Mouse (Mus musculus) heart, postnatal 0 days (tissue): ENCODE measurements at regions not wholly inside any gene's neighbourhood (a gene's known extent, or its start where the extent isn't known, plus 50 kb on each side); places are given as distances from the start of the nearest gene placed in this dataset.

Experiments
- ATAC-seq: fragments of 200-750 bp; cut with Nextera tagmentation; 2 replicates; pipeline ENCODE4 v1.8.0; 2017; ENCODE audit warnings: low read depth, moderate number of reproducible peaks, moderate library complexity; ENCODE audit not compliant: insufficient read depth
- DNase-seq: peaks from one replicate; pipeline ENCODE4 v3.0.0-alpha.2; 2016; ENCODE audit warnings: low spot score
- H3K27ac ChIP-seq: fragments of 300-500 bp; sonication (generic); 2 replicates; pipeline ENCODE4 v1.5.1; 2014; ENCODE audit warnings: low read depth, mild to moderate bottlenecking
- H3K27me3 ChIP-seq: fragments of 300-500 bp; sonication (generic); 2 replicates; pipeline ENCODE4 v1.6.1; 2014; ENCODE audit warnings: low read length, mixed read lengths; ENCODE audit not compliant: control insufficient read depth, insufficient read depth
- H3K36me3 ChIP-seq: fragments of 300-500 bp; sonication (generic); replicated peaks from 2 replicates; pipeline ENCODE4 v1.6.1; 2014; ENCODE audit warnings: low read length, mixed read lengths; ENCODE audit not compliant: control insufficient read depth, insufficient read depth
- H3K4me1 ChIP-seq: fragments of 300-500 bp; sonication (generic); 2 replicates; pipeline ENCODE4 v1.6.1; 2014; ENCODE audit warnings: antibody characterized with exemption; ENCODE audit not compliant: control insufficient read depth, insufficient read depth
- H3K4me2 ChIP-seq: fragments of 300-500 bp; sonication (generic); 2 replicates; pipeline ENCODE4 v1.6.1; 2014; ENCODE audit warnings: low read depth, mild to moderate bottlenecking, low read length, moderate library complexity
- H3K4me3 ChIP-seq: fragments of 300-500 bp; sonication (generic); 2 replicates; pipeline ENCODE4 v1.5.1; 2014; ENCODE audit warnings: low read depth, low read length
- H3K9ac ChIP-seq: fragments of 300-500 bp; sonication (generic); replicated peaks from 2 replicates; pipeline ENCODE4 v1.6.1; 2014; ENCODE audit warnings: low read depth, low read length, mixed read lengths
- H3K9me3 ChIP-seq: fragments of 300-500 bp; sonication (generic); replicated peaks from 2 replicates; pipeline ENCODE4 v1.6.1; 2016; ENCODE audit warnings: low read length; ENCODE audit not compliant: control insufficient read depth
- CTCF ChIP-seq: IDR thresholded peaks from 2 replicates; pipeline ENCODE4 v1.5.1; 2016; ENCODE audit warnings: antibody characterized with exemption, control low read depth, low read depth
- EP300 ChIP-seq: IDR thresholded peaks from 2 replicates; pipeline ENCODE4 v1.6.1; 2016; ENCODE audit warnings: antibody characterized with exemption, low read depth
- WGBS: fragments of 180-500 bp; shearing (Covaris S2); extraction: QIAGEN DNeasy Blood & Tissue Kit; methylation state at CpG from one replicate; pipeline ENCODE4 v1.1.7; 2014; 5-methylcytosine and 5-hydroxymethylcytosine counted together

- ATAC-seq (no peak), DNase-seq (no peak)
- Histone ChIP-seq H3K9me3 (no peaks in the 10 kb centered on the region), H3K4me1 (no peaks in the 10 kb centered on the region), H3K4me2 (no peak overlapping the region), H3K27ac (no peak overlapping the region), H3K27me3 (no peaks in the 10 kb centered on the region), H3K9ac (no peak overlapping the region), H3K36me3 (no peaks in the 10 kb centered on the region), H3K4me3 (no peak overlapping the region)
- 67% methylated on average over 4 of the region's 4 CpGs for WGBS
- TF ChIP-seq CTCF (no peak), EP300 (no peak)
Observed at GRCm38 (mm10) chr10:37298689-37299421, 160.1 kb upstream of the Marcks start.

- no peak for DNase-seq
Observed at GRCm38 (mm10) chr10:37294231-37294630, 155.5 kb upstream of the Marcks start.

DNA sequence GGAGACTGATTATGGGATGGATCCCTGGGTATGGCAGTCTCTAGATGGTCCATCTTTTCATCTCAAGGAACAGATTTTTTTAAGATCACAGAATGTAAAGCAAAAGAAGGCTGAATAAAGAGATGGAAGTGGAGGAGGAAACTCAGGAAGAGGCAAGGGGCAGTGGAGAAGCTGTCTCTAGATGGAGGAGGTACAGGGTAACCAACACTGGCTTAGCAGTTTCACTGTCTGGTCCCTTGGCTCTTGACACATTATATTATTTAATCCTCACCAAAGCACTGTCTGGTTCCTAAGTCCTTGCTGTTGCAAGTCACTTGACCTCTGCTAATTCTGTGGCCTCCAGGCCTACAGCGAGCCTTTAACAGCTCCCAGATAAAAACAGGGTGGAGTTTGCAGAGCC is 154.6 kb upstream of the Marcks start:
- Histone ChIP-seq H3K9ac (no peak overlapping the region), H3K4me3 (no peak overlapping the region), H3K4me2 (no peak overlapping the region), H3K4me1 (no peaks in the 10 kb centered on the region), H3K9me3 (0 out of 2 replicates have a peak, but pooled peaks cover 3% of the 10 kb centered on the region), H3K27me3 (no peaks in the 10 kb centered on the region), H3K27ac (no peak overlapping the region), H3K36me3 (no peaks in the 10 kb centered on the region)
- ATAC-seq (no peak), DNase-seq (no peak)
- WGBS = 15% methylated on average over 1 of the region's 1 CpGs
- no peak for TF ChIP-seq CTCF
- TF ChIP-seq EP300 = no peak

More at GRCm38 (mm10) chr10:37294231-37294630, 155.5 kb upstream of the Marcks start:
- H3K9ac ChIP-seq = no peak overlapping the region
- no peaks in the 10 kb centered on the region for H3K27me3 ChIP-seq
- no peaks in the 10 kb centered on the region for H3K4me1 ChIP-seq
- no peak overlapping the region for H3K4me3 ChIP-seq
- ATAC-seq = no peak
- H3K36me3 ChIP-seq = no peaks in the 10 kb centered on the region
- no peak overlapping the region for H3K4me2 ChIP-seq
- TF ChIP-seq CTCF (no peak), EP300 (no peak)
- H3K9me3 ChIP-seq = 0 out of 2 replicates have a peak, but pooled peaks cover 3% of the 10 kb centered on the region
- no peak overlapping the region for H3K27ac ChIP-seq

- 72% methylated on average over 2 of the region's 2 CpGs for WGBS
- H3K36me3 ChIP-seq = no peaks in the 10 kb centered on the region
- no peaks in the 10 kb centered on the region for H3K4me1 ChIP-seq
- H3K9ac ChIP-seq = no peak overlapping the region
- no peak overlapping the region for H3K4me3 ChIP-seq
- TF ChIP-seq CTCF (no peak), EP300 (no peak)
- ATAC-seq (no peak), DNase-seq (no peak)
- no peaks in the 10 kb centered on the region for H3K27me3 ChIP-seq
- H3K4me2 ChIP-seq = no peak overlapping the region
- no peak overlapping the region for H3K27ac ChIP-seq
- 0 out of 2 replicates have a peak, but pooled peaks cover 3% of the 10 kb centered on the region for H3K9me3 ChIP-seq
Observed at GRCm38 (mm10) chr10:37291639-37292495, 153.1 kb upstream of the Marcks start.

DNA sequence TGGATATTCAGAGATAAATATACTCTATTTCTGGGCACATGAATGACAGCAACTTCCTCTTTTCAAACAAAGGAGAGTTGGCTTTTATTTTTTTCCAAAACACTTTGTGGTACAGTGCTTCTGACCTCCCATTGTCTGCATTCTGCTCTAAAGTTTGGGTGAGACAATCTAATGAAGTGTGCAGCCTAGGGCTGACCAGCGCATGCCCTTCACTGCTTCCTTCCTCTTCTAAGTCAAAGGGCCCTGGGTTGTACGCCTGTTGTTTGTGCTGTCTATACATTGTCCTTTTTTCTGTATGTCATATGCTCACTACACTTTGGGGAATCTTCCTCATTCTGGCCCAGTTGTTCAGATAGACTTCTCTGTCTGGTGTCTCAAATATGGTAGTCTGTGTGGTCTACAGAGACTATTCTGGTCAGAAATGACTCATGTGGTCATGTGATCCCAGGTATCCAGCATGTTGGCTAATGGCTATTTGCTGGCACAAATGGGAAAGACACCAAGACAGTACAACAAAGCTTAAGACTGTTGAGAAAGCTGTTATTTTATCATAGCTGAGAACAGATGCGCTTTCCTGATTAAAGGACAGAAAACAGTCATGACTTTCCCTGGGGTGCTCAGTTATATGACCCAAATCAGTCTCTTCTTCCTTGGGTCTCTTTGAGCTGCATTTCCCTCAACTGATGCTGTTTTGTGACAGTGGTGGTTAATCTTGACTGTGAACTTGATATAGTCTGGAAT is 151.4 kb upstream of the Marcks start:
- no peak overlapping the region for H3K27ac ChIP-seq
- no peak; the same call in 1 of the 2 replicates for ATAC-seq

More for the DNA sequence above, 151.4 kb upstream of the Marcks start:
- Histone ChIP-seq H3K4me3 (no peak overlapping the region), H3K4me2 (no peak overlapping the region), H3K27me3 (no peaks in the 10 kb centered on the region), H3K36me3 (no peaks in the 10 kb centered on the region), H3K9ac (no peak overlapping the region), H3K4me1 (no peaks in the 10 kb centered on the region), H3K9me3 (0 out of 2 replicates have a peak, but pooled peaks cover 3% of the 10 kb centered on the region)
- 78% methylated on average over 3 of the region's 3 CpGs for WGBS
- DNase-seq = no peak
- no peak for TF ChIP-seq CTCF
- TF ChIP-seq EP300 = no peak
